Mouse (Mus musculus) MEL (cell line): ENCODE measurements around the gene Itga5. TPM values are rescaled to one million over a fixed set of nuclear protein-coding genes. Genes with fewer than 3 reads are reported as not detected.

Experiments used
- DNase-seq: peaks from one replicate; pipeline ENCODE4 v3.0.0; 2011; ENCODE audit warnings: low read depth, low spot score
- H3K27ac ChIP-seq: 2 replicates; pipeline ENCODE4 v1.5.1; 2012; ENCODE audit warnings: low read depth, mild to moderate bottlenecking, control low read depth, low read length, moderate library complexity; ENCODE audit not compliant: control insufficient read depth
- H3K27me3 ChIP-seq, 2 experiments: fragments of 150-350 bp in 1 of 2; sonication (generic) in 1 of 2; 2 replicates each; pipeline ENCODE4 v1.6.1; 2012; ENCODE audit warnings: low read length in 2 of 2, mild to moderate bottlenecking in 2 of 2, improper control_type of control experiment in 1 of 2, moderate library complexity in 1 of 2; ENCODE audit not compliant: insufficient read depth in 2 of 2, control insufficient read depth in 1 of 2
- H3K36me3 ChIP-seq, 2 experiments: 2 replicates each; pipeline ENCODE4 v1.6.1; 2012 to 2014; ENCODE audit warnings: low read length in 2 of 2, improper control_type of control experiment in 1 of 2, inconsistent platforms in 1 of 2, mild to moderate bottlenecking in 1 of 2; ENCODE audit not compliant: insufficient read depth in 2 of 2, control insufficient read depth in 1 of 2
- H3K4me1 ChIP-seq, 2 experiments: fragments of 150-350 bp in 1 of 2; sonication (generic) in 1 of 2; 2 replicates each; pipeline ENCODE4 v1.6.1; 2012; ENCODE audit warnings: low read length in 2 of 2, improper control_type of control experiment in 1 of 2, mild to moderate bottlenecking in 1 of 2; ENCODE audit not compliant: insufficient read depth in 2 of 2, control insufficient read depth in 1 of 2
- H3K4me3 ChIP-seq, 2 experiments: fragments of 150-350 bp in 1 of 2; sonication (generic) in 1 of 2; 2 replicates each; pipeline ENCODE4 v1.5.1; 2012; ENCODE audit warnings: low read depth in 2 of 2, low read length in 2 of 2, mild to moderate bottlenecking in 2 of 2, moderate library complexity in 2 of 2, control low read depth in 1 of 2, improper control_type of control experiment in 1 of 2; ENCODE audit not compliant: control insufficient read depth in 1 of 2, insufficient read depth in 1 of 2
- H3K79me2 ChIP-seq: 2 replicates; pipeline ENCODE4 v1.6.1; 2012; ENCODE audit warnings: mild to moderate bottlenecking, low read length, moderate library complexity; ENCODE audit not compliant: control insufficient read depth, poor library complexity, insufficient read depth
- H3K9ac ChIP-seq: 2 replicates; pipeline ENCODE4 v1.6.1; 2012; ENCODE audit warnings: low read depth, mild to moderate bottlenecking, control low read depth, low read length, moderate library complexity; ENCODE audit not compliant: control insufficient read depth, poor library complexity, severe bottlenecking
- H3K9me3 ChIP-seq: fragments of 150-350 bp; sonication (generic); replicated peaks from 2 replicates; pipeline ENCODE4 v1.6.1; 2012; ENCODE audit warnings: mild to moderate bottlenecking, low read length, improper control_type of control experiment, moderate library complexity; ENCODE audit not compliant: insufficient read depth
- CHD2 ChIP-seq: IDR thresholded peaks from 2 replicates; pipeline ENCODE4 v1.6.1; 2011; ENCODE audit warnings: low read length, improper control_type of control experiment
- CTCF ChIP-seq, 3 experiments: IDR thresholded peaks in 2 of 3; conservative IDR thresholded peaks in 1 of 3; 2 replicates each; pipeline ENCODE4 v1.5.1; 2011 to 2012; ENCODE audit warnings: low read length in 3 of 3, low read depth in 2 of 3, mild to moderate bottlenecking in 2 of 3, improper control_type of control experiment in 1 of 3, inconsistent platforms in 1 of 3, mixed read lengths in 1 of 3, moderate library complexity in 1 of 3; ENCODE audit not compliant: control insufficient read depth in 1 of 3, insufficient read depth in 1 of 3, poor library complexity in 1 of 3, severe bottlenecking in 1 of 3
- ELF1 ChIP-seq: IDR thresholded peaks from 2 replicates; pipeline ENCODE4 v1.6.1; 2014; ENCODE audit warnings: low read depth, mild to moderate bottlenecking, inconsistent platforms, low read length, improper control_type of control experiment, moderate library complexity
- EP300 ChIP-seq, 2 experiments: IDR thresholded peaks; 2 replicates each; pipeline ENCODE4 v1.6.1; 2011; ENCODE audit warnings: improper control_type of control experiment in 2 of 2, low read length in 2 of 2, low read depth in 1 of 2, mild to moderate bottlenecking in 1 of 2
- ETS1 ChIP-seq: IDR thresholded peaks from 2 replicates; pipeline ENCODE4 v1.6.1; 2012; ENCODE audit warnings: low read depth, mild to moderate bottlenecking, inconsistent platforms, low read length, improper control_type of control experiment, moderate library complexity
- GATA1 ChIP-seq: IDR thresholded peaks from 2 replicates; pipeline ENCODE4 v1.6.1; 2011; ENCODE audit warnings: low read depth, low read length, improper control_type of control experiment
- HCFC1 ChIP-seq: IDR thresholded peaks from 2 replicates; pipeline ENCODE4 v1.6.1; 2012; ENCODE audit warnings: low read depth, mild to moderate bottlenecking, inconsistent platforms, low read length, improper control_type of control experiment, moderate library complexity
- JUND ChIP-seq: IDR thresholded peaks from 2 replicates; pipeline ENCODE4 v1.6.1; 2011; ENCODE audit warnings: low read depth, mild to moderate bottlenecking, improper control_type of control experiment, low read length
- MAFK ChIP-seq: IDR thresholded peaks from 2 replicates; pipeline ENCODE4 v1.6.1; 2011; ENCODE audit warnings: low read depth, mild to moderate bottlenecking, low read length, improper control_type of control experiment, borderline replicate concordance
- MAX ChIP-seq: IDR thresholded peaks from 2 replicates; pipeline ENCODE4 v1.6.1; 2011; ENCODE audit warnings: low read length, improper control_type of control experiment
- MAZ ChIP-seq: IDR thresholded peaks from 2 replicates; pipeline ENCODE4 v1.6.1; 2012; ENCODE audit warnings: low read depth, mild to moderate bottlenecking, inconsistent platforms, low read length, improper control_type of control experiment
- MXI1 ChIP-seq: IDR thresholded peaks from 2 replicates; pipeline ENCODE4 v1.6.1; 2011; ENCODE audit warnings: mild to moderate bottlenecking, low read depth, low read length, improper control_type of control experiment
- MYB ChIP-seq: IDR thresholded peaks from 2 replicates; pipeline ENCODE4 v1.6.1; 2011; ENCODE audit warnings: mild to moderate bottlenecking, low read depth, low read length, improper control_type of control experiment
- NRF1 ChIP-seq: IDR thresholded peaks from 2 replicates; pipeline ENCODE4 v1.6.1; 2014; ENCODE audit warnings: low read depth, mild to moderate bottlenecking, inconsistent platforms, low read length, improper control_type of control experiment, moderate library complexity; ENCODE audit not compliant: poor library complexity, insufficient read depth, severe bottlenecking
- POLR2AphosphoS5 ChIP-seq: IDR thresholded peaks from 2 replicates; pipeline ENCODE4 v1.6.1; 2012; ENCODE audit warnings: low read depth, borderline replicate concordance, mild to moderate bottlenecking, inconsistent platforms, low read length, moderate library complexity, mixed read lengths
- RCOR1 ChIP-seq: IDR thresholded peaks from 2 replicates; pipeline ENCODE4 v1.6.1; 2012; ENCODE audit warnings: low read depth, mild to moderate bottlenecking, inconsistent platforms, low read length, improper control_type of control experiment
- SIN3A ChIP-seq: IDR thresholded peaks from 2 replicates; pipeline ENCODE4 v1.6.1; 2012; ENCODE audit warnings: low read length, improper control_type of control experiment, inconsistent platforms
- SMC3 ChIP-seq: IDR thresholded peaks from 2 replicates; pipeline ENCODE4 v1.6.1; 2011; ENCODE audit warnings: low read depth, low read length, improper control_type of control experiment
- TAL1 ChIP-seq: IDR thresholded peaks from 2 replicates; pipeline ENCODE4 v1.6.1; 2012; ENCODE audit warnings: mild to moderate bottlenecking, inconsistent platforms, low read length, moderate library complexity, mixed read lengths
- TBP ChIP-seq: IDR thresholded peaks from 2 replicates; pipeline ENCODE4 v1.8.0; 2011; ENCODE audit warnings: low read depth, low read length, improper control_type of control experiment
- TCF12 ChIP-seq: IDR thresholded peaks from 2 replicates; pipeline ENCODE4 v1.6.1; 2014; ENCODE audit warnings: low read depth, mild to moderate bottlenecking, inconsistent platforms, low read length, improper control_type of control experiment, moderate library complexity
- UBTF ChIP-seq: IDR thresholded peaks from 2 replicates; pipeline ENCODE4 v1.6.1; 2012; ENCODE audit warnings: low read depth, mild to moderate bottlenecking, inconsistent platforms, low read length, improper control_type of control experiment, moderate library complexity, borderline replicate concordance; ENCODE audit not compliant: insufficient read depth
- ZMIZ1 ChIP-seq: IDR thresholded peaks from 2 replicates; pipeline ENCODE4 v1.6.1; 2012; ENCODE audit warnings: low read depth, mild to moderate bottlenecking, inconsistent platforms, low read length, improper control_type of control experiment, moderate library complexity
- ZNF384 ChIP-seq: IDR thresholded peaks from 2 replicates; pipeline ENCODE4 v1.6.1; 2012; ENCODE audit warnings: low read depth, mild to moderate bottlenecking, inconsistent platforms, low read length, improper control_type of control experiment
- polyA plus RNA-seq, 2 experiments: library from polyadenylated mRNA; stranded (reverse) in 1 of 2; unstranded in 1 of 2; fragments of >175 nt in 1 of 2; fragments of >200 nt in 1 of 2; gene quantifications; 2 replicates each; pipeline versions ENCODE4 v1.2.1 to v1.2.4; 2012; ENCODE audit warnings: low replicate concordance in 2 of 2, low read depth in 1 of 2; ENCODE audit not compliant: insufficient read length in 2 of 2, insufficient read depth in 1 of 2, missing spikeins in 1 of 2
- total RNA-seq: library from RNA; depleted of rRNA; stranded (reverse); fragments of 300-350 nt; gene quantifications from 2 replicates; pipeline ENCODE4 v1.2.3, GENCODE M21; 2012

Itga5 gene
- total and polyA plus RNA-seq, 3 experiments = 6.0 to 17.4 TPM; not detected in 1

GRCm38 (mm10) chr15:103353511-103354256 lies 12.9 kb downstream of the Itga5 start:
- no peak for DNase-seq
- Histone ChIP-seq H3K27ac (no peak overlapping the region), H3K4me3 (no peak overlapping the region), H3K9me3 (no peaks in the 10 kb centered on the region), H3K9ac (no peak overlapping the region), H3K79me2 (no peaks in the 10 kb centered on the region), H3K4me1 (no peaks in the 10 kb centered on the region; a peak in 1 of 4 replicates), H3K27me3 (no peaks in the 10 kb centered on the region), H3K36me3 (peaks cover 0 to 1% of the 10 kb centered on the region in 2 experiments; a peak in 2 of 4 replicates)
- no peak for TF ChIP-seq ETS1
- no peak for TF ChIP-seq TCF12
- no peak for TF ChIP-seq CHD2
- no peak for TF ChIP-seq EP300 (IDR thresholded peaks at IDR 0.05; ENCODE audit: low read depth in 1 of 2, low read length in 2 of 2)
- TF ChIP-seq SIN3A = no peak

GRCm38 (mm10) chr15:103352856-103353255 lies 13.7 kb downstream of the Itga5 start:
- Histone ChIP-seq H3K9ac (no peak overlapping the region), H3K79me2 (no peaks in the 10 kb centered on the region), H3K36me3 (peaks cover 0 to 1% of the 10 kb centered on the region in 2 experiments; a peak in 1 of 4 replicates), H3K4me3 (no peak overlapping the region), H3K27ac (no peak overlapping the region), H3K27me3 (no peaks in the 10 kb centered on the region), H3K4me1 (no peaks in the 10 kb centered on the region), H3K9me3 (no peaks in the 10 kb centered on the region)
- DNase-seq = peak; percentile 55
- TF ChIP-seq CTCF (IDR thresholded peaks at IDR 0.05 in 2 of 3, conservative IDR thresholded peaks at IDR 0.05 in 1 of 3; ENCODE audit: control insufficient read depth in 1 of 3, insufficient read depth in 1 of 3, low read depth in 2 of 3, low read length in 3 of 3, poor library complexity in 1 of 3, severe bottlenecking in 1 of 3) (peak; percentile 58 to 67 (median 66)), SMC3 (peak; percentile 36), ELF1 (no peak)

DNA sequence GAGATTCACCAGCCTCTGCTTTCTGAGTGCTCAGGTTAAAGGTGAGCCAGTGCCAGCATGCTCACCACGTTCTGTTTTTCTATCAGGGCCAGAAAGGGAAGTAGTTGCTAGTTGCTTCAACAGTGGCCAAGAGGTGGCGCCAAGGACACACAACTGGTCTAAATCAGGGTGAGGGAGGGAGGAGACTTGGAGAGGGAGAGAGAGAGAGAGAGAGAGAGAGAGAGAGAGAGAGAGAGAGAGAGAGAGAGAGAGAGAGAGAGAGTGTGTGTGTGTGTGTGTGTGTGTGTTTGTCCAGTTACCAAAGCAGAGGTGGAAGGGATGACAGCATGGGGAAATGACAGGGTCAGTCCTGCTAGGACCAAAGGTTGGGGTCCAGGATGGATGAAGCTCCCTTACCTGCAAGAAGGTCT lies 19.3 kb downstream of the Itga5 start:
- Histone ChIP-seq H3K27ac (no peak overlapping the region), H3K4me1 (no peaks in the 10 kb centered on the region), H3K79me2 (no peaks in the 10 kb centered on the region), H3K4me3 (no peak overlapping the region), H3K9ac (no peak overlapping the region), H3K27me3 (no peaks in the 10 kb centered on the region), H3K9me3 (no peaks in the 10 kb centered on the region), H3K36me3 (peaks cover 0 to 6% of the 10 kb centered on the region in 2 experiments; a peak in 2 of 4 replicates)
- DNase-seq = peak; percentile 82
- TF ChIP-seq ETS1 (no peak), MYB (no peak), JUND (peak; percentile 98), CHD2 (no peak), MAFK (no peak), GATA1 (no peak), MXI1 (no peak), HCFC1 (no peak), SIN3A (peak; percentile 28; the same call in 1 of the 2 replicates), RCOR1 (no peak), TAL1 (no peak), ELF1 (no peak), TBP (no peak), ZNF384 (0 out of 2 replicates have a peak, but pooled peaks have one; percentile 26), POLR2AphosphoS5 (no peak), UBTF (no peak), MAX (no peak), MAZ (peak; percentile 50; the same call in 1 of the 2 replicates), NRF1 (no peak), SMC3 (peak; percentile 45), ZMIZ1 (no peak)
